Mouse (Mus musculus) neural tube, embryonic 11.5 days (tissue): ENCODE results near the gene Gpr68. TPM values are rescaled to one million over a fixed set of nuclear protein-coding genes. Genes with fewer than 3 reads are reported as not detected.

Source experiments
- ATAC-seq: fragments of 200-750 bp; cut with Nextera tagmentation; 2 replicates; pipeline ENCODE4 v1.8.0; 2017; ENCODE audit warnings: moderate number of reproducible peaks, mild to moderate bottlenecking, moderate TSS enrichment, moderate library complexity; ENCODE audit not compliant: insufficient read depth, low FRiP score, low TSS enrichment
- DNase-seq: peaks from one replicate; pipeline ENCODE4 v3.0.0-alpha.2; 2015; ENCODE audit warnings: low spot score
- H3K27ac ChIP-seq: fragments of 300-500 bp; sonication (generic); 2 replicates; pipeline ENCODE4 v1.5.1; 2014; ENCODE audit warnings: low read depth, mild to moderate bottlenecking, low read length
- H3K27me3 ChIP-seq: fragments of 300-500 bp; sonication (generic); 2 replicates; pipeline ENCODE4 v1.6.1; 2014; ENCODE audit warnings: mild to moderate bottlenecking, low read length, mixed read lengths; ENCODE audit not compliant: control insufficient read depth, insufficient read depth
- H3K36me3 ChIP-seq: fragments of 300-500 bp; sonication (generic); 2 replicates; pipeline ENCODE4 v1.6.1; 2014; ENCODE audit warnings: mild to moderate bottlenecking, low read length, moderate library complexity, mixed read lengths; ENCODE audit not compliant: control insufficient read depth, insufficient read depth
- H3K4me1 ChIP-seq: fragments of 300-500 bp; sonication (generic); 2 replicates; pipeline ENCODE4 v1.6.1; 2014; ENCODE audit warnings: low read length, mixed read lengths; ENCODE audit not compliant: control insufficient read depth, insufficient read depth
- H3K4me2 ChIP-seq: fragments of 300-500 bp; sonication (generic); 2 replicates; pipeline ENCODE4 v1.6.1; 2014; ENCODE audit warnings: low read depth, mild to moderate bottlenecking, moderate library complexity
- H3K4me3 ChIP-seq: fragments of 300-500 bp; sonication (generic); 2 replicates; pipeline ENCODE4 v1.5.1; 2014; ENCODE audit warnings: low read depth, low read length
- H3K9ac ChIP-seq: fragments of 300-500 bp; sonication (generic); 2 replicates; pipeline ENCODE4 v1.6.1; 2014; ENCODE audit warnings: mild to moderate bottlenecking, low read length
- H3K9me3 ChIP-seq: fragments of 300-500 bp; sonication (generic); 2 replicates; pipeline ENCODE4 v1.6.1; 2016; ENCODE audit warnings: low read length; ENCODE audit not compliant: control insufficient read depth
- WGBS: fragments of 180-500 bp; shearing (Covaris S2); extraction: QIAGEN DNeasy Blood & Tissue Kit; methylation state at CpG from one replicate; pipeline ENCODE4 v1.1.7; 2014; 5-methylcytosine and 5-hydroxymethylcytosine counted together
- polyA plus RNA-seq: library from polyadenylated mRNA; unstranded; fragments of >200 nt; fragmentation: Nextera tagmentation; extraction: Ambion mirVana; gene quantifications from 2 replicates; pipeline ENCODE4 v1.2.1, GENCODE M21; 2014

Gpr68 gene
- polyA plus RNA-seq, 1 experiment from 2014 or later: 0.64 TPM

DNA sequence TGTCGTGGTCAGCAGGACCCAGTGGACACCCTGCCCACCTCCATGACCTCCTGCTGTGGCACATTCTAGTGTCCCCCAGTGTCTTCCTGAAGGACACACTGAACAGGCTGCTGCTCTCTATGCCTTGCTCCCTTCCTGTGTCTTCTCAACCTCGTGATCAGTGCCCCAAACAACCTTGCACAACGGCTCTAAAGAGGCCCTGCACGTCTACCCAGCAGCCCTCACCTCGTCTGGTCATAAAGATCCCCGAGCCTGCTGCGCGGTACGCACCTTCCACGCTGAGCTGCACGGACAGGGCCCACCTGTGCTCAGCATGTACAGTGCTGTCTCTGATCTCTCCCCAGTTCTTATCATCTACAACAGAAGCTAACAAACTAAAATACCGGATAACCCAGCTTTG, 38.0 kb upstream of the Gpr68 start:
- Histone ChIP-seq H3K9me3 (no peaks in the 10 kb centered on the region), H3K4me1 (no peaks in the 10 kb centered on the region), H3K4me3 (no peak overlapping the region), H3K4me2 (no peak overlapping the region), H3K27ac (no peak overlapping the region), H3K27me3 (no peaks in the 10 kb centered on the region), H3K36me3 (peaks cover 10% of the 10 kb centered on the region), H3K9ac (no peak overlapping the region)
- no peak for DNase-seq
- WGBS: 90% methylated on average over 12 of the region's 12 CpGs
- ATAC-seq: no peak

DNA sequence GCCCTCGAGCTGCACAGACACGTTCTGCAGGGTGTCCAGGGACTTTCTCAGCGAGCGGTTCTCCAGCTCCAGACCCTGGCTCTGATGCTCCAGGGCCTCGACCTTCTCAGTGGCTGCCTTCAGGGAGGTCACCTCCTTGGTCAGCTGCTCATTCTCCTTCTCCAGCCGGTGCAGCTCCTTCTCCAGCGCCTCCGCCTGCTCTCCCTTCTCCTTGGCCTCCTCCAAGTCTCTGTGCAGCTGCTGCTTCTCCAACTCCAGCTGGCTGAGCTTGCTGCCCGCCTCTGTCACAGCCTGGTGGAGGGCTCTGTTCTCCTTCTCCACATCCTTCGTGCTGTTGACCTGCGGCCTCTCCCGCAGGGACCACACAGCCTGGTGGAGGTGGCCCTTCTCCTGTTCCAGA, 37.5 kb upstream of the Gpr68 start:
- H3K27me3 ChIP-seq: no peaks in the 10 kb centered on the region
- H3K27ac ChIP-seq: no peak overlapping the region
- peaks cover 10% of the 10 kb centered on the region for H3K36me3 ChIP-seq
- no peaks in the 10 kb centered on the region for H3K9me3 ChIP-seq
- H3K4me1 ChIP-seq: no peaks in the 10 kb centered on the region
- WGBS: 89% methylated on average over 12 of the region's 12 CpGs
- H3K4me3 ChIP-seq: no peak overlapping the region
- ATAC-seq (no peak), DNase-seq (no peak)
- no peak overlapping the region for H3K4me2 ChIP-seq
- no peak overlapping the region for H3K9ac ChIP-seq

DNA sequence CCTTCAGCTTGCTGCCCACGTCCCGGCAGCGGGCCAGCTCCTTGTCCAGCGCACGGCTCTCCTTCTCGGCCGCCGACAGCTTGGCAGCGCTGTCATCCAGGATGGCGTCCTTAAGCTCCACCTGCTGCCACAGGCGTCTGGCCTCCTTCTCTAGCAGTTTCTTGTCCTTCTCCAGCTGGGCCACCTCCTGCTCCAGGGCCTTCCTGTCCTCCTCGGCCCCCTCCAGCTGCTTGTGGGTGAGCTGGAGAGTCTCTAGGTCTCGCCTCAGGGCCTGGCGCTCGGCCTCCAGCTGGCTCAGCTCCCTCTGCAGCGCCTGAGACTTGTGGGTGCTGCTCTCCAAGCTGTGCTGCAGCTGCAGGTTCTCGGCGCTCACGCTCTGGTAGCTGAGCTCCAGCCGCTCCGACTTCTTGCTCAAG, 36.9 kb upstream of the Gpr68 start:
- peaks cover 10% of the 10 kb centered on the region for H3K36me3 ChIP-seq
- H3K27me3 ChIP-seq: no peaks in the 10 kb centered on the region

DNA sequence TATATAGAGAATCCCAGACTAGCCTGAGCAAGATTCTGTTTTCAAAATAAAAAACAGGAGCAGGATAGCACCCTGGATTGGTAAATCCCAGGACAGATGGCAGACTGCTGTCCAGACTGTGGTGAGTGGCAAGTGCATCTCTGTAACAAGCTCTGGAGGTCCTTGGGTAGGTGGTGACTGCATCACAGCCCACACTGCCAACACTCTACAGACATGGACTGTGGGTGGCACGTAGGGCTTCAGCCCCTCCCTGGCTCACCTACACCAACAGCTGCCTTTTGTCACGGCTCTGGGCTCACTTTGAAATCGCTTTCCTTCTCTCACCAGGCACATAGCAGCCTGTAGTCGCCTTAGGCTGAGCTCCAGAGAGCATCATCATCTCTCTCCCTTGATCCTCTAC, 35.1 kb upstream of the Gpr68 start:
- Histone ChIP-seq H3K4me1 (no peaks in the 10 kb centered on the region), H3K27ac (no peak overlapping the region), H3K36me3 (peaks cover 15% of the 10 kb centered on the region), H3K9me3 (no peaks in the 10 kb centered on the region), H3K4me2 (no peak overlapping the region), H3K27me3 (no peaks in the 10 kb centered on the region), H3K9ac (no peak overlapping the region), H3K4me3 (no peak overlapping the region)
- no peak for ATAC-seq
- no peak for DNase-seq
- WGBS: 80% methylated on average over 4 of the region's 4 CpGs

More for the DNA sequence above, 36.9 kb upstream of the Gpr68 start:
- H3K4me2 ChIP-seq: no peak overlapping the region
- H3K27ac ChIP-seq: no peak overlapping the region
- no peak for ATAC-seq
- WGBS: 90% methylated on average over 21 of the region's 21 CpGs
- DNase-seq: no peak
- no peak overlapping the region for H3K4me3 ChIP-seq
- no peaks in the 10 kb centered on the region for H3K4me1 ChIP-seq
- H3K9ac ChIP-seq: no peak overlapping the region
- H3K9me3 ChIP-seq: no peaks in the 10 kb centered on the region

DNA sequence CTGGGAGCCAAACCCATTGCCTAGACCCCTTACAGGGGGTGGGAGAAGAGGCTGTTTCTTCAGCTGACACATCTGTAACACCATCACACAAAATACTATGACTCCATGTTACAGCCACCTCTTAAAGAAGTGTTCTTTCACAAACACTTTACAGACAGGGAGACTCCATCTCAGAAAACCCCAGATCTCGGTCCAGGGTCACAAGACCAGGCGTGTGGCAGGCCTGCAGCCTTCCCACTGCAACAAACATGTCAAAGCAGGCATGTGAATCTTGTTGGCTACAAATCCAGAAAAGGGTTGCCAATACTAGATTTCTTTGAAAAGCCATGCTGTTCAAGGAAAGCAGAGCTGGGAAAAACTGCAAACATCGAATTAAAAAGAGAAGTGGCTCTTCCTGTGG, 33.4 kb upstream of the Gpr68 start:
- Histone ChIP-seq H3K4me3 (no peak overlapping the region), H3K4me1 (no peaks in the 10 kb centered on the region), H3K4me2 (no peak overlapping the region), H3K9ac (no peak overlapping the region), H3K9me3 (no peaks in the 10 kb centered on the region), H3K36me3 (peaks cover 9% of the 10 kb centered on the region), H3K27ac (no peak overlapping the region), H3K27me3 (no peaks in the 10 kb centered on the region)
- no peak for ATAC-seq
- WGBS: 89% methylated on average over 3 of the region's 3 CpGs
- DNase-seq: no peak

DNA sequence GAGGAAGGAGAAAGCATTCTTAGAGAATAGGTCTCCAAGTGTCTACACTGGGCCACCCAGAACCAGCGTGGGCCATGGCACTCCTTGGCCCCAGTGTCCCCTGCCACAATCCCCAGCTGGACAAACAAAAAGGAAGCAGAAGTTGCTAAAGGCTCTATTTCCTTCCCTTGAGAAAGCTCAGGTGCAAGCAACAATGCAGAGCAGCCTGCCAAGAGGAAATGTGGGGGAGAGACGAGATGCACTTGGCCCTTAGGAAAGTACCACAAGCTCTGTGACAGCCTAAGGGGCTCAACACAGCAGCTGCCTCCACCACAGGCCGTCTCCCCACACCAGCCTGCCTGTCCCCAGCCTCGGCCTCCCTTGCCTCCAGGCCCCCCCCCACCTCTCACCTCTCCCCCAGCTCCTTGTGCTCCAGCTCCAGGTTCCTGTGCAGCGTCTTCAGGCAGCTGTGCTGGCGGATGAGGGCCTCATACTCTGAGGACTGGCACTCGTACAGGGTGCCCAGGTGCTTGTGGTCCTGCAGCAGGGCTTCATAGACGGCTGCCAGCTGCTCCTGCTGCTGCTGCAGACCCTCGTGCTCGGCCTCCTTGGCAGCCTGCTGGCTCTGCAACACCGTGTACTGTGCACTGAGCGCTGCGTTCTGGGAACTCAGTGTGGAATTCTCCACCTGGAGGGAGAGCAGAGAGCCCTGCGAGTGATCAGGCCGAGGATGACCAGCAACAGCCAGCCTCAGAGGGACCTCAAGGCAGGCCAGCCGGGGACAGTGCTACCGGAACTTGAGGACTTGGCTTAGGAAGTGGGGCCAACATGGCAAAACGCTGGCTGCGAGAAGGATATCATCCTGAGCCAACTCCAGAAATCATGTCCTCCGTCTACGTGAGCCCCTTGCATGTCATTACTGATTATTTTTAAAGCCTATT, 29.7 kb upstream of the Gpr68 start:
- ATAC-seq: no peak
- Histone ChIP-seq H3K9ac (no peak overlapping the region), H3K4me2 (no peak overlapping the region), H3K4me1 (no peaks in the 10 kb centered on the region), H3K27me3 (no peaks in the 10 kb centered on the region), H3K4me3 (no peak overlapping the region), H3K36me3 (peaks cover 4% of the 10 kb centered on the region; the same call in 1 of the 2 replicates), H3K9me3 (no peaks in the 10 kb centered on the region), H3K27ac (no peak overlapping the region)
- DNase-seq: no peak
- 87% methylated on average over 21 of the region's 21 CpGs for WGBS

DNA sequence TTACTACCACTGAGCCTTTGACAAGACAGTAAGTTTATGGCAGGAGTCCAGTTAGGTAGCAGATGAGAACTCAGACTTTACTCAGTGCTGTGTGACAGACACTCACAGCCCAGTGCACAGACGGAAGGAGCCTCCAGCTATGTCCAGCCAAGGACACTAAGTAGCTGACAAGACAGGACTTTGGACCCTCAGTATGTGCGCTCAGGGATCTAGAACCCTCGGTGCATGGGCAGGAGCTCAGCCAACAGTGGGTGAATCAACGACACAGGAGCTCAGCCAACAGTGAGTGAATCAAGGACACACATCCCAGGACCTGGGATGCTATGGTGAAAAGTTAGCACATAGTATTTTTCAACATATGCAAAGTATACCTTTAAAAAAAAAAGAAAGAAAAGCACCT, 28.7 kb upstream of the Gpr68 start:
- no peaks in the 10 kb centered on the region for H3K9me3 ChIP-seq
- peaks cover 4% of the 10 kb centered on the region for H3K36me3 ChIP-seq
- DNase-seq: no peak
- H3K27ac ChIP-seq: no peak overlapping the region
- H3K27me3 ChIP-seq: no peaks in the 10 kb centered on the region
- no peak overlapping the region for H3K4me3 ChIP-seq
- ATAC-seq: no peak
- 91% methylated on average over 4 of the region's 4 CpGs for WGBS
- no peak overlapping the region for H3K4me2 ChIP-seq
- H3K9ac ChIP-seq: no peak overlapping the region
- no peaks in the 10 kb centered on the region for H3K4me1 ChIP-seq

DNA sequence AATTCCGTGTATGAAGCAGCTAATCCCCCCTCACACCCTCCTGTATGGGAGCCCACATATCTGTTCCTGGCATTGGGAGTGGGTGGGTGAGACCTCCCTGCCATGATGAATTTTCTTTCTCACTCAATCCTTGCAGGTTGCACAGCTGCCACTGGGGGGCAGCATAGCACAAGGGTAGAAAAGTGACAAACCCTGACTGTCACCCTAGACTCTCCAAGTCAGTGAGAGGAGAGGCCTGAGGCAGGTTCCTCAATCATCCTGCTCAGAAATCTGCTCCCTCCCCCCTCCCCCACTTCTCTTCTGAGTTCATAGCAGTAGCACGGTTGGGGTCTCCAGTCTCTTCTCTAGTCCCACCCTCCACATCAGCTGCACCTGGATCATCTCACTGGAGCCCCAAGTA, 28.1 kb upstream of the Gpr68 start:
- Histone ChIP-seq H3K4me1 (no peaks in the 10 kb centered on the region), H3K36me3 (peaks cover 4% of the 10 kb centered on the region), H3K9me3 (no peaks in the 10 kb centered on the region), H3K27ac (no peak overlapping the region), H3K27me3 (no peaks in the 10 kb centered on the region), H3K4me3 (no peak overlapping the region), H3K9ac (no peak overlapping the region), H3K4me2 (no peak overlapping the region)
- DNase-seq (peak; percentile 80), ATAC-seq (peak; percentile 69; the same call in 1 of the 2 replicates)
- WGBS: 22% methylated on average over 2 of the region's 2 CpGs

DNA sequence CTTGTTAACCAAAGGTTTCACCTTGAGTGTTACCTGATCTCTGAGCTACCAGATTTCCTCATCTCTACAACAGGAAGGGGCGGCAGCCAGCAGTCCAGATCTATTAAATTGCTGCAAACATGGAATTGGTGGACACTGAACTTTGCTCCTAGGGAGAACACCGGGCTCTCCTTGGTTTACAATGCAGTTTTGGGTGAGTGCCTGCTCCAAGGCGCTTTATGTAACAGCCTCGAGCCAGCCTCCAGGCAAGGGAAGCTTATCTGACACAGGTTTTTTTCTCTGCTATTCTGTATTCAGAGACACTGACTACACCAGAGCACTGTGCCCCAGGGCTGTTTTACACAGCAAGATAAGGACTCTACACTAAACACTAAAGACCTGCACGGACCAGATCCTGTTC, 26.8 kb upstream of the Gpr68 start:
- no peaks in the 10 kb centered on the region for H3K4me1 ChIP-seq
- no peak overlapping the region for H3K4me3 ChIP-seq
- DNase-seq: no peak
- no peak for ATAC-seq
- no peaks in the 10 kb centered on the region for H3K27me3 ChIP-seq
- WGBS: 93% methylated on average over 5 of the region's 5 CpGs
- no peak overlapping the region for H3K4me2 ChIP-seq
- no peak overlapping the region for H3K27ac ChIP-seq
- no peaks in the 10 kb centered on the region for H3K9me3 ChIP-seq
- peaks cover 4% of the 10 kb centered on the region for H3K36me3 ChIP-seq
- no peak overlapping the region for H3K9ac ChIP-seq
